Mouse (Mus musculus) neural tube, embryonic 13.5 days (tissue): ENCODE results near the gene Rad54l. TPM values are rescaled to one million over a fixed set of nuclear protein-coding genes. Genes with fewer than 3 reads are reported as not detected.
A peak's percentile ranks its signal among the peaks of the same experiment; 100 is the strongest.

Experiments
- ATAC-seq: fragments of 200-750 bp; cut with Nextera tagmentation; 2 replicates; pipeline ENCODE4 v1.8.0; 2017; ENCODE audit warnings: low read depth, mild to moderate bottlenecking, moderate TSS enrichment, moderate library complexity
- H3K27ac ChIP-seq: fragments of 300-500 bp; sonication (generic); replicated peaks from 2 replicates; pipeline ENCODE4 v1.5.1; 2015; ENCODE audit warnings: moderate library complexity, mild to moderate bottlenecking, inconsistent platforms
- H3K27me3 ChIP-seq: fragments of 300-500 bp; sonication (generic); 2 replicates; pipeline ENCODE4 v1.6.1; 2015; ENCODE audit warnings: mild to moderate bottlenecking, inconsistent platforms
- H3K36me3 ChIP-seq: fragments of 300-500 bp; sonication (generic); 2 replicates; pipeline ENCODE4 v1.6.1; 2015; ENCODE audit warnings: mild to moderate bottlenecking, inconsistent platforms
- H3K4me1 ChIP-seq: fragments of 300-500 bp; sonication (generic); replicated peaks from 2 replicates; pipeline ENCODE4 v1.6.1; 2015; ENCODE audit warnings: inconsistent platforms
- H3K4me2 ChIP-seq: fragments of 300-500 bp; sonication (generic); 2 replicates; pipeline ENCODE4 v1.6.1; 2015; ENCODE audit warnings: inconsistent platforms, mild to moderate bottlenecking, moderate library complexity
- H3K4me3 ChIP-seq: fragments of 300-500 bp; sonication (generic); 2 replicates; pipeline ENCODE4 v1.5.1; 2015; ENCODE audit warnings: mild to moderate bottlenecking, inconsistent platforms
- H3K9ac ChIP-seq: fragments of 300-500 bp; sonication (generic); 2 replicates; pipeline ENCODE4 v1.6.1; 2015; ENCODE audit warnings: moderate library complexity, mild to moderate bottlenecking, inconsistent platforms
- H3K9me3 ChIP-seq: fragments of 300-500 bp; sonication (generic); 2 replicates; pipeline ENCODE4 v1.6.1; 2016; ENCODE audit warnings: inconsistent platforms
- WGBS: fragments of 180-500 bp; shearing (Covaris S2); methylation state at CpG from one replicate; pipeline ENCODE4 v1.1.7; 2015; 5-methylcytosine and 5-hydroxymethylcytosine counted together
- polyA plus RNA-seq: library from polyadenylated mRNA; unstranded; fragments of >200 nt; fragmentation: Nextera tagmentation; extraction: Ambion mirVana; gene quantifications from 2 replicates; pipeline ENCODE4 v1.2.1, GENCODE M21; 2015

The Rad54l gene
- polyA plus RNA-seq, 1 experiment from 2014 or later: 7.7 TPM

GRCm38 (mm10) chr4:116077240-116078095 is 46.0 kb downstream of the Rad54l start:
- Histone ChIP-seq H3K4me2 (peak overlapping the region; percentile 94), H3K4me3 (peak overlapping the region; percentile 94), H3K9me3 (no peaks in the 10 kb centered on the region), H3K36me3 (peaks cover 30% of the 10 kb centered on the region), H3K27me3 (no peaks in the 10 kb centered on the region), H3K4me1 (peaks cover 35% of the 10 kb centered on the region), H3K9ac (peak overlapping the region; percentile 99), H3K27ac (peak overlapping the region; percentile 94; the same call in 1 of the 2 replicates)
- 71% methylated on average over 3 of the region's 3 CpGs for WGBS
- ATAC-seq: no peak

- peak overlapping the region; percentile 99 for H3K9ac ChIP-seq
- no peaks in the 10 kb centered on the region for H3K9me3 ChIP-seq
- H3K27ac ChIP-seq: peak overlapping the region; percentile 94
- H3K4me1 ChIP-seq: peaks cover 39% of the 10 kb centered on the region
- H3K4me2 ChIP-seq: peak overlapping the region; percentile 94
- WGBS: 3% methylated on average over 36 of the region's 37 CpGs
- H3K36me3 ChIP-seq: peaks cover 22% of the 10 kb centered on the region
- ATAC-seq: peak; percentile 3
- H3K4me3 ChIP-seq: peak overlapping the region; percentile 94
- H3K27me3 ChIP-seq: no peaks in the 10 kb centered on the region
These were observed 46.9 kb downstream of the Rad54l start for GRCm38 (mm10) chr4:116076369-116077231.

- Histone ChIP-seq H3K36me3 (peaks cover 14% of the 10 kb centered on the region), H3K4me2 (peak overlapping the region; percentile 94), H3K9me3 (no peaks in the 10 kb centered on the region), H3K27ac (peak overlapping the region; percentile 94), H3K4me1 (peaks cover 39% of the 10 kb centered on the region), H3K4me3 (peak overlapping the region; percentile 94), H3K27me3 (no peaks in the 10 kb centered on the region), H3K9ac (peak overlapping the region; percentile 99)
- peak; percentile 77 for ATAC-seq
- WGBS: under 1% methylated on average over 77 of the region's 77 CpGs
These were observed 47.7 kb downstream of the Rad54l start for GRCm38 (mm10) chr4:116075631-116076368.

GRCm38 (mm10) chr4:116074861-116075620 is 48.4 kb downstream of the Rad54l start, which contains the start of the genes Uqcrh and Lrrc41:
Gene Uqcrh (minus strand): TSS chr4:116075071.
Gene Lrrc41 (plus strand): TSS chr4:116075269.
- ATAC-seq: peak; percentile 95
- under 1% methylated on average over 55 of the region's 55 CpGs for WGBS
- Histone ChIP-seq H3K4me2 (peak within 1 kb of the TSS; percentile 94), H3K27me3 (no peaks in the 10 kb centered on the region), H3K4me1 (peaks cover 39% of the 10 kb centered on the region), H3K4me3 (peak within 1 kb of the TSS; percentile 94), H3K27ac (peak within 1 kb of the TSS; percentile 94), H3K36me3 (peaks cover 14% of the 10 kb centered on the region), H3K9me3 (no peaks in the 10 kb centered on the region), H3K9ac (peak within 1 kb of the TSS; percentile 99)

GRCm38 (mm10) chr4:116074145-116074675 is 49.3 kb downstream of the Rad54l start:
- no peak for ATAC-seq
- Histone ChIP-seq H3K4me1 (peaks cover 39% of the 10 kb centered on the region), H3K9ac (peak overlapping the region; percentile 99), H3K27ac (no peak overlapping the region), H3K4me2 (peak overlapping the region; percentile 94), H3K4me3 (peak overlapping the region; percentile 94), H3K27me3 (no peaks in the 10 kb centered on the region), H3K36me3 (peaks cover 15% of the 10 kb centered on the region), H3K9me3 (no peaks in the 10 kb centered on the region)
- 2% methylated on average over 8 of the region's 8 CpGs for WGBS

GRCm38 (mm10) chr4:116073146-116073545 is 50.3 kb downstream of the Rad54l start:
- no peaks in the 10 kb centered on the region for H3K27me3 ChIP-seq
- peaks cover 39% of the 10 kb centered on the region for H3K4me1 ChIP-seq
- 56% methylated on average over 4 of the region's 4 CpGs for WGBS
- no peak overlapping the region for H3K27ac ChIP-seq
- H3K4me2 ChIP-seq: peak overlapping the region; percentile 30; the same call in 1 of the 2 replicates
- no peak for ATAC-seq
- peak overlapping the region; percentile 2; the same call in 1 of the 2 replicates for H3K4me3 ChIP-seq
- peak overlapping the region; percentile 31; the same call in 1 of the 2 replicates for H3K9ac ChIP-seq
- H3K36me3 ChIP-seq: peaks cover 26% of the 10 kb centered on the region
- H3K9me3 ChIP-seq: no peaks in the 10 kb centered on the region

- no peaks in the 10 kb centered on the region for H3K9me3 ChIP-seq
- H3K36me3 ChIP-seq: peaks cover 53% of the 10 kb centered on the region
- no peak overlapping the region for H3K4me2 ChIP-seq
- no peak for ATAC-seq
- peaks cover 24% of the 10 kb centered on the region for H3K4me1 ChIP-seq
- H3K9ac ChIP-seq: no peak overlapping the region
- H3K27me3 ChIP-seq: no peaks in the 10 kb centered on the region
- WGBS: 93% methylated on average over 6 of the region's 6 CpGs
- H3K27ac ChIP-seq: no peak overlapping the region
- no peak overlapping the region for H3K4me3 ChIP-seq
These were observed 53.4 kb downstream of the Rad54l start for GRCm38 (mm10) chr4:116070116-116070515.

GRCm38 (mm10) chr4:116063855-116064254 is 59.6 kb downstream of the Rad54l start:
- no peak overlapping the region for H3K9ac ChIP-seq
- 67% methylated on average over 1 of the region's 1 CpGs for WGBS
- H3K27ac ChIP-seq: no peak overlapping the region
- no peaks in the 10 kb centered on the region for H3K4me1 ChIP-seq
- no peak for ATAC-seq
- no peaks in the 10 kb centered on the region for H3K27me3 ChIP-seq
- H3K36me3 ChIP-seq: peaks cover 34% of the 10 kb centered on the region
- H3K4me2 ChIP-seq: no peak overlapping the region
- no peak overlapping the region for H3K4me3 ChIP-seq
- no peaks in the 10 kb centered on the region for H3K9me3 ChIP-seq

- H3K36me3 ChIP-seq: no peaks in the 10 kb centered on the region
- 81% methylated on average over 5 of the region's 5 CpGs for WGBS
- ATAC-seq: no peak
These were observed 64.3 kb downstream of the Rad54l start for GRCm38 (mm10) chr4:116059012-116059726.

GRCm38 (mm10) chr4:116057559-116057958 is 65.9 kb downstream of the Rad54l start:
- WGBS: 0% methylated on average over 1 of the region's 1 CpGs
- H3K4me2 ChIP-seq: no peak overlapping the region
- H3K27me3 ChIP-seq: no peaks in the 10 kb centered on the region
- no peak overlapping the region for H3K4me3 ChIP-seq
- H3K9me3 ChIP-seq: no peaks in the 10 kb centered on the region
- H3K9ac ChIP-seq: no peak overlapping the region
- ATAC-seq: no peak
- no peak overlapping the region for H3K27ac ChIP-seq
- no peaks in the 10 kb centered on the region for H3K36me3 ChIP-seq
- peaks cover 14% of the 10 kb centered on the region for H3K4me1 ChIP-seq

More at GRCm38 (mm10) chr4:116059012-116059726, 64.3 kb downstream of the Rad54l start:
- no peak overlapping the region for H3K27ac ChIP-seq
- peaks cover 4% of the 10 kb centered on the region for H3K4me1 ChIP-seq
- H3K9me3 ChIP-seq: no peaks in the 10 kb centered on the region
- no peaks in the 10 kb centered on the region for H3K27me3 ChIP-seq
- H3K4me2 ChIP-seq: no peak overlapping the region
- no peak overlapping the region for H3K9ac ChIP-seq
- no peak overlapping the region for H3K4me3 ChIP-seq
